Mouse (Mus musculus): ENCODE data around the gene Cep55. TPM values are rescaled to one million over a fixed set of nuclear protein-coding genes. Genes with fewer than 3 reads are reported as not detected.

Cep55 gene
- polyA plus RNA-seq, 1 experiment from 2014 or later: 33.0 TPM

DNA sequence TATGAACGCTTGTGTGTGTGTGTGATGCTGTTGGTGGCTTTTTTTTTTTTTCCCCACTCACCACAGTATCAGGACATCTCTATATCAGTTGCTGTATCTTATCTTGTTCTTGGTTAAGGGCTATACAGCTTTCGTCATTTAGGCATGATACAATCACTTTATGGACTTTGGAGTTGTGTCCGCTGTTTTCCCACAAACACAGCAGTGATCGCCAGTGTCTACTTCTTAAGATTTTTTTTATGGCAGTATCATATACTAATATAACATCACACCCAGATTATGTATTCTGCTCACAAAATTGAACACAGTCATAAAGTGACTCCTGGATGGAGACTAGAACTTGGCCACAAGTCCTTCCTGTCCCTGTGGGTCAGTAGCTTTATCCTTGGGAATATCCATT lies 53.1 kb downstream of the Cep55 start:
- H3K27me3 ChIP-seq (ENCODE audit: control insufficient read depth, insufficient read depth, low read length): no peaks in the 10 kb centered on the region
- 88% methylated on average over 4 of the region's 4 CpGs for WGBS
- ATAC-seq (ENCODE audit: low FRiP score, low TSS enrichment): no peak
- H3K4me1 ChIP-seq (ENCODE audit: control insufficient read depth, insufficient read depth, low read length): no peaks in the 10 kb centered on the region
- H3K4me2 ChIP-seq (replicated peaks; ENCODE audit: low read depth, low read length): no peak overlapping the region
- H3K36me3 ChIP-seq (ENCODE audit: control insufficient read depth, insufficient read depth, low read length): no peaks in the 10 kb centered on the region
- no peaks in the 10 kb centered on the region for H3K9me3 ChIP-seq (ENCODE audit: control insufficient read depth, low read length)
- H3K9ac ChIP-seq (ENCODE audit: low read depth, low read length): no peak overlapping the region
- no peak overlapping the region for H3K4me3 ChIP-seq (ENCODE audit: low read length)
- H3K27ac ChIP-seq (ENCODE audit: low read depth, low read length): no peak overlapping the region

DNA sequence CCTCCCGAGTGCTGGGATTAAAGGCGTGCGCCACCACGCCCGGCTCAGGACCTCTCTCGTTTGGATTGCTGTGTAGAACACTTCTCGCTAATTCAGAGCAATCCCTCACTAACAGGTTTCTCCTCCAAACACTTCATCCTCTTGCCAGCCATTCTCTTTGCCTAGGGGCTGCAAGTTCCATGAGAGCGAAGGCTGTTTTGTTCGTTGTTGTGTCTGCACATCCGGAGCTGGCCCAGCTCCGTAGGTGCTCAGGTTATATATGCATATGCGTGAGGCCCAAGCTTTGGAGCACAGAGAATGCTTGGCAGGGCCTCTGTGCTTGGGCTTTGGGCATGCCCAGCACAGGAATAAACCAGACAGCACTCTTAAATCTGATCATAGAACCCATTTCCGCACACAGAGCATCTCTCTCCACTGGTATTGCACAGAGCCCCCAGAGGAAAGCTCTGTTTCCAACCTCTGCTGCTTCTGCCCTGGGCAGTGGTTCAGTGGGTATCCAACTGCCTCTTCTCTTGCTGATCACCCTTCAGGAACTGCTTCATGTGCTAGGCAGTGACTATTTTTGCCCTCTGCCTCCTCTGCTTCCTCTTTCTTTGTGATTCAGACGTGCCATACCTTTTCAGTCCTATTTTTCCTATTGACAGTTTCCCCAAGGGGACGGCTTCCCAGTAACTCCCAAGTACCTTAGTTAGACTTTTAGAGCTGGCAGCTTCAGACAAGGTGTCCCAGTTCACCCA lies 54.9 kb downstream of the Cep55 start:
- no peak overlapping the region for H3K9ac ChIP-seq (ENCODE audit: low read depth, low read length)
- no peaks in the 10 kb centered on the region for H3K36me3 ChIP-seq (ENCODE audit: control insufficient read depth, insufficient read depth, low read length)
- WGBS: 94% methylated on average over 15 of the region's 15 CpGs
- no peak for ATAC-seq (ENCODE audit: low FRiP score, low TSS enrichment)
- H3K9me3 ChIP-seq (ENCODE audit: control insufficient read depth, low read length): no peaks in the 10 kb centered on the region
- H3K4me2 ChIP-seq (replicated peaks; ENCODE audit: low read depth, low read length): no peak overlapping the region
- no peaks in the 10 kb centered on the region for H3K4me1 ChIP-seq (ENCODE audit: control insufficient read depth, insufficient read depth, low read length)
- no peaks in the 10 kb centered on the region for H3K27me3 ChIP-seq (ENCODE audit: control insufficient read depth, insufficient read depth, low read length)
- H3K4me3 ChIP-seq (ENCODE audit: low read length): no peak overlapping the region
- no peak overlapping the region for H3K27ac ChIP-seq (ENCODE audit: low read depth, low read length)

DNA sequence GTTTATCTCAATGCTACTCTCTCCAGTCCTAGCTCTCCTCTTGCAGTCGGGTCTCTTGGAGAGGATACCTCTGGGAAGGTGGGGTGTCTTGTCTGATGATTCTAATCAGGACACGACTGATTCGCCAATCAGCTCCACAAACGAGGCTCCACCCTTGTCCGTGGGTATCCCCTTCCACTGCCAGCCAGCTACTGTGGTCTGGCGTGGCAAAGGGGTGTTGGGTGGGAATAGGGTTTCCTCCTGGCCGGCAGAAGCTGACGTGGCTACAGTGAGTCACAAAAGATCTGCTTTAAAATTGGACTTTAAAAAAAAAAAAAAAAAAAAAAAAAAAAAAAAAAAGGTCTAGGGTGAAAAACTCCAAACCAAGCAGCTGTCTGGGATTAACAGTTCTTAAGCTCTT lies 56.2 kb downstream of the Cep55 start:
- no peak overlapping the region for H3K4me2 ChIP-seq (replicated peaks; ENCODE audit: low read depth, low read length)
- 85% methylated on average over 8 of the region's 8 CpGs for WGBS
- H3K27ac ChIP-seq (ENCODE audit: low read depth, low read length): no peak overlapping the region
- H3K27me3 ChIP-seq (ENCODE audit: control insufficient read depth, insufficient read depth, low read length): no peaks in the 10 kb centered on the region
- H3K9ac ChIP-seq (ENCODE audit: low read depth, low read length): no peak overlapping the region
- H3K4me3 ChIP-seq (ENCODE audit: low read length): no peak overlapping the region
- no peaks in the 10 kb centered on the region for H3K36me3 ChIP-seq (ENCODE audit: control insufficient read depth, insufficient read depth, low read length)
- ATAC-seq (ENCODE audit: low FRiP score, low TSS enrichment): no peak
- no peaks in the 10 kb centered on the region for H3K9me3 ChIP-seq (ENCODE audit: control insufficient read depth, low read length)
- no peaks in the 10 kb centered on the region for H3K4me1 ChIP-seq (ENCODE audit: control insufficient read depth, insufficient read depth, low read length)

DNA sequence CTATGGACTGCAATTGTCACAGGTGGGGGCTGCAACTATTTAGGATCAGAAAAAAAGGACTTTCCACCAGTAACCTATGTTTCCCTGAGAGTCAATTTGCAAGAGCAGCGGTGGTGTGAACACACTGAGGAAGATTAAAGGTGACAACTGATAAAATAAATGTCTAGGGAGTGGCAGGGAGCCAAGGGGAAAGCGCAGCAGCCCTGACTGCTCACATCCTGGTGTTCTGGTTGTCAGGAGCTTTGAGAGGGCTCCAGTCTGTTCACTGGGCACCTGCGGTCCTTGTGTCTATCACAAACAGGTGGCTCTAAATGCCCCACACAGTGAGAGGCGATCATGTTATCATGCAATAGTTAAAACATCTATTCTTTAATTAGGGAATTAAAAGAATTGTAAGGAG lies 57.8 kb downstream of the Cep55 start:
- Histone ChIP-seq H3K4me3 (ENCODE audit: low read length) (no peak overlapping the region), H3K4me2 (replicated peaks; ENCODE audit: low read depth, low read length) (no peak overlapping the region), H3K27ac (ENCODE audit: low read depth, low read length) (no peak overlapping the region), H3K9me3 (ENCODE audit: control insufficient read depth, low read length) (no peaks in the 10 kb centered on the region), H3K27me3 (ENCODE audit: control insufficient read depth, insufficient read depth, low read length) (no peaks in the 10 kb centered on the region), H3K9ac (ENCODE audit: low read depth, low read length) (no peak overlapping the region), H3K36me3 (ENCODE audit: control insufficient read depth, insufficient read depth, low read length) (no peaks in the 10 kb centered on the region), H3K4me1 (ENCODE audit: control insufficient read depth, insufficient read depth, low read length) (no peaks in the 10 kb centered on the region)
- no peak for ATAC-seq (ENCODE audit: low FRiP score, low TSS enrichment)
- WGBS: 42% methylated on average over 4 of the region's 4 CpGs

DNA sequence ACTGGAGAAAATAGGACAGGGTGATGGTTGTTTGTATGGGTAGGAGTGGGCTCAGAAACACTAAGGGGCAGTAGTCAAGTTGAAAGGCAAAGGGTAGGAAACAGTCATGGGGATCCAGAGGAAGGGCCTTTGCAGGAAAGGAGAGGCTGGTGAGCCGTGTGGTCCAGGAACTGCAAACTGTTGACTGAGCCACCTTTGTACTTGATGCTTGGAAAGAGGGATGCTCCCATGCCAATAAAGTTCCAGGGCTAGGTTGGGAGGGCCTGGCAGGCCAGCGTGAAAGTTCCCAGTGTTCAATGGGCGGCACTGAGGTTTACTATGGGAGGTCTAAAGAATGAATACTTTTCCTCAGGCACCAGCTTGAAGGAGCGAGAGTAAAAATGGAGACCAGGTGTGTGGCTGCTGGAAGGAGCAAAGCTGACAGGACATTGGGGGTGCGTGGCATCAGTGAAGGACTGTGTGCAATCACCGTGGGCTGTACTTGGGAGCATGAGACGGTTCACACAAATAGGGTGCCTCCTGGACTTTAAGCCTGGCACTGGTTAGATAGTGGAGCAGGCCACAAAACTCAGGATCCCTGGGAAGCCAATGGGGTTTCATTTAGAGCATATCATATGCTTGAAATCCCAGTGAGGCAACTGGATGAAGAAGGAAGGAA lies 60.2 kb downstream of the Cep55 start:
- no peaks in the 10 kb centered on the region for H3K36me3 ChIP-seq (ENCODE audit: control insufficient read depth, insufficient read depth, low read length)
- ATAC-seq (ENCODE audit: low FRiP score, low TSS enrichment): no peak
- no peak overlapping the region for H3K27ac ChIP-seq (ENCODE audit: low read depth, low read length)
- no peak overlapping the region for H3K4me3 ChIP-seq (ENCODE audit: low read length)
- no peaks in the 10 kb centered on the region for H3K9me3 ChIP-seq (ENCODE audit: control insufficient read depth, low read length)
- WGBS: 90% methylated on average over 7 of the region's 7 CpGs
- H3K4me2 ChIP-seq (replicated peaks; ENCODE audit: low read depth, low read length): no peak overlapping the region
- H3K9ac ChIP-seq (ENCODE audit: low read depth, low read length): no peak overlapping the region
- no peaks in the 10 kb centered on the region for H3K4me1 ChIP-seq (ENCODE audit: control insufficient read depth, insufficient read depth, low read length)
- H3K27me3 ChIP-seq (ENCODE audit: control insufficient read depth, insufficient read depth, low read length): no peaks in the 10 kb centered on the region

DNA sequence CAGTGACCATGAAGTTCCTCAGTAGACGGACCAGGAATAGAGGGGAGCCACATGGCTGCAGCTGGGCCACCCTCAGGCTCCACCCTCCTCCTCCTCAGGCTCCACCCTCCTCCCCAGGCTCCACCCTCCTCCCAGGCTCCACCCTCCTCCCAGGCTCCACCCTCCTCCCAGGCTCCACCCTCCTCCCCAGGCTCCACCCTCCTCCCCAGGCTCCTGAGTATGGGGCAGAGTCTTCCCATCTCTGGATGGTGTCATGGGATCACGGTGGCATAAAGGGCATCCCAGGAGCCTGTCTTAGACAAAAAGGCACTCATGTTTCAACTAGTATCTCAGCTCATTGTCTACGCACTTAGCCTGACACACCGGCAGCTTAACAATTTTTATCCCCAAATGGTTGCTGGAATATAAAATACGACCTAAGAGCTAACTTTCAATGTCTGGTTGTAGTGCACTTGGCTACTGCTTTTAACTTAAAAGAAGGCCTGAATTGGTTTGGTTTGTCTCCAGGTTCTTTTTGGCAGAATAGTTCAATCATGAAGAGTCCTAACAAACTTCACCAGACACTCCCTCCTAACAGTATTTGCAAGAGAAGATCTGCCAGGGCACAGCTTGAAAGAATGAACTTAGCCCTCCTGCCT lies 65.4 kb downstream of the Cep55 start:
- no peak overlapping the region for H3K27ac ChIP-seq (ENCODE audit: low read depth, low read length)
- no peak overlapping the region for H3K4me3 ChIP-seq (ENCODE audit: low read length)
- ATAC-seq (ENCODE audit: low FRiP score, low TSS enrichment): no peak
- no peaks in the 10 kb centered on the region for H3K36me3 ChIP-seq (ENCODE audit: control insufficient read depth, insufficient read depth, low read length)
- no peaks in the 10 kb centered on the region for H3K9me3 ChIP-seq (ENCODE audit: control insufficient read depth, low read length)
- WGBS: 86% methylated on average over 5 of the region's 5 CpGs
- peaks cover 13% of the 10 kb centered on the region; the same call in 1 of the 2 replicates for H3K27me3 ChIP-seq (ENCODE audit: control insufficient read depth, insufficient read depth, low read length)
- H3K4me2 ChIP-seq (replicated peaks; ENCODE audit: low read depth, low read length): no peak overlapping the region
- no peak overlapping the region for H3K9ac ChIP-seq (ENCODE audit: low read depth, low read length)
- no peaks in the 10 kb centered on the region for H3K4me1 ChIP-seq (ENCODE audit: control insufficient read depth, insufficient read depth, low read length)

DNA sequence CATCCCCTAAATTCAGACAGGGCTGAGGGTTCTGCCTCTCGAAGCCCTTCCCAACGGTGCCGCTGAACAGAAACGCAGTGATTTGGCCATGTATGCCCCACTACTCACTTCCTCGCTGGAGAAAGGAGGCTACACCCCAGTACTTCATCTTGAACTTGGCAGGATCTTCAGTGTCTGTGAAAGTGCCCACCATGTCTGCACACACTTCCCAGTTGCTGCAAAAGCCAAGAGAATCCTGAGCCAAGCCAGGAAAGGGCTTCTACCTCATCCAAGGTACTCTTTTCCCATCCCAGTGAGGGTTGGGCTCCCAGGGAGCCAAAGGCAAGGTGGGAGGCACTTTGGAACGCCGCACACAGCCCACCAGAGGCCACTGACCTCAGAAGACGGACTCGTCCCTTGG lies 69.1 kb downstream of the Cep55 start:
- 31% methylated on average over 9 of the region's 9 CpGs for WGBS
- Histone ChIP-seq H3K9me3 (ENCODE audit: control insufficient read depth, low read length) (no peaks in the 10 kb centered on the region), H3K4me2 (replicated peaks; ENCODE audit: low read depth, low read length) (peak overlapping the region; percentile 98), H3K27me3 (ENCODE audit: control insufficient read depth, insufficient read depth, low read length) (peaks cover 13% of the 10 kb centered on the region; the same call in 1 of the 2 replicates), H3K36me3 (ENCODE audit: control insufficient read depth, insufficient read depth, low read length) (no peaks in the 10 kb centered on the region), H3K4me3 (ENCODE audit: low read length) (peak overlapping the region; percentile 59), H3K27ac (ENCODE audit: low read depth, low read length) (no peak overlapping the region), H3K9ac (ENCODE audit: low read depth, low read length) (no peak overlapping the region; the same call in 1 of the 2 replicates), H3K4me1 (ENCODE audit: control insufficient read depth, insufficient read depth, low read length) (no peaks in the 10 kb centered on the region)
- ATAC-seq (ENCODE audit: low FRiP score, low TSS enrichment): peak; percentile 41; the same call in 1 of the 2 replicates
